Mouse (Mus musculus) lung, postnatal 4 days (tissue): ENCODE data around the gene Six5.
A peak's percentile ranks its signal among the peaks of the same experiment; 100 is the strongest.

Source experiments
- DNase-seq, 2 experiments: peaks; one replicate each; pipeline ENCODE4 v3.0.0; 2021

Gene Six5

DNA sequence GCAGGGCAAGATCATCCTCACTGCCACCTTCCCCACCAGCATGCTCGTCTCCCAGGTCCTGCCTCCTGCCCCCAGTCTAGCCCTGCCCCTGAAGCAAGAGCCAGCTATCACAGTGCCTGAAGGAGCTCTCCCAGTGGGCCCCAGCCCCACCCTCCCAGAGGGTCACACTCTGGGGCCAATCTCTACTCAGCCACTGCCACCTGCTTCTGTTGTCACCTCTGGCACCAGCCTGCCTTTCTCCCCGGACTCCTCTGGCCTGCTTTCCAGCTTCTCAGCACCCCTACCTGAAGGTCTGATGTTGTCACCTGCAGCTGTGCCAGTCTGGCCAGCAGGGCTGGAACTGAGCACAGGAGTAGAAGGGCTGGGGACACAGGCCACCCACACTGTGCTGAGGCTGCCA, 2.8 kb downstream of the Six5 start:
- DNase-seq: peak in 1 of 2 experiments; percentile 3

DNA sequence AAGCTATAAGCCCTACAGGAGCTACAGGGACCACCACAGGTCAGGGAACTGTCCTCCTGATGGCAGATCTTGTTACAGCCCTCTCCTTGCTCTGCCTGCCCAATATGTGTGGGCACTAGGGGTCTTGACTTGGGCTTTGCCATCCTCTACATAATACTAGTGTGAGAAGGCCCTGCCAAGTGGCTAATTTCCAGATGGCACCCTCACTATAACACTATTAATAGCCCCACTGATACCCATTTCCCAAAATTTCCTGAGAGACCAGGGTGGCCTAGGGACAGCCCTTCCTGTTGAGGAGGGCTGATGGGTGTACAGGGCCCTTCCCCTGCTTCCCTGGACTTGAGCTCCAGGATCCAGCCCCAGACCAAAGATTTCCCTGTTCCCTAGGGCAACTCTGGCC, 3.5 kb downstream of the Six5 start:
- DNase-seq: peak in 1 of 2 experiments; percentile 3

DNA sequence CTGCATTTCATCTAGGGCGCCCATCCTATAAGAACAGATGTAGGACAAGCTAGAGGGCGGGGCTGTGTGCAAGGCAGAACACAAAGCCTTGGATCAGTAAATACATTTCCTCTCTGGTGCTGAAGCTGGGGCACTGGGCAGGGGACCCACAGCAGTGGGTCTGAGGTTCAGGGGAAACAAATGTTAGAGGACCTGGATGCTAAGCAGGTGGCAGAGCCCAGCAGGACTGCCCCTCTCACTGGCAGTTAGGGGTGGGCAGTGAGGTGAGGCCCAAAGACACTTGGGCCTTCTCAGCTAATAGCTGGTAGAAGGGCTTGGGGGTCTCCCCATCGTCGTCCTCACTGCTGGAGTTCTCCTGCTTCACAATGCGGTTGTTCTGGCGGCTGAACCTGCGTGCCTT, 4.4 kb downstream of the Six5 start:
- no peak for DNase-seq

DNA sequence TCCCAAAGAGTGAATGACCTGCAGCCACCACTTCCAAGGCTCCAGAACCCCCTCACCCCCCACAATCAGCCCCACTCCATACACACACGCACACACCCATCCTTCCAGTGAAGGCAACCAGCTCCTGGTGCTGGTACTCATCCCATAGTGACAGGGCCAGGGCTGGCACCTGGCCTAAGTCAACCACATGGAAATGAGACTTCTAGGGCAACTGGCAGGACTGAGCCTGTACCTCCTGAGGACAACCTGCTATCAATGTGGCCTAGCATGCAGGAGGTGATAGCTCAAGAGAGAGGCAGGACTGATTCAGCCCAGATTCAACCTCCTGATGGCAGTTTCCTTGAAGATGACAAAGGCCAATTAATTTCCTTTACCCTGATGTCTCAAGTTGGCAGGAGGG, 5.9 kb downstream of the Six5 start:
- DNase-seq: no peak

DNA sequence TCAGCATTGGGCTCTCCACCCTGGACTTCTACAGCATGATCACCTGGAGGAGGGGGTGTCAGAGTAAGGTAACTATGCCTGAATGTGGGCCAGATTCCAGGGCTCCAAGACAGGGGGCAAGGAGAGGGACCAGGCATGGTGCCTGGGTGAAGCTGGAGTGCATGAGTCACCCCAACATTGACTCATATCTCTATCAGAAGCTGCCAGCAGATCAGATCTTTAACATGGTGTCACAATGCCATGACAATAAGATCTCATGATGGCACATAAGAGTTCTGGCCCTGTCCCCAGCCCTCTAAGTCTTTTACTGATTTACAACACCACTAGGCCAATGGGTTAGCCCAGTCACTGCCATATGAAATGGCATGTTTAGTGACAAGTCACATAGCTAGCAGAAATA, 9.3 kb downstream of the Six5 start:
- no peak for DNase-seq

DNA sequence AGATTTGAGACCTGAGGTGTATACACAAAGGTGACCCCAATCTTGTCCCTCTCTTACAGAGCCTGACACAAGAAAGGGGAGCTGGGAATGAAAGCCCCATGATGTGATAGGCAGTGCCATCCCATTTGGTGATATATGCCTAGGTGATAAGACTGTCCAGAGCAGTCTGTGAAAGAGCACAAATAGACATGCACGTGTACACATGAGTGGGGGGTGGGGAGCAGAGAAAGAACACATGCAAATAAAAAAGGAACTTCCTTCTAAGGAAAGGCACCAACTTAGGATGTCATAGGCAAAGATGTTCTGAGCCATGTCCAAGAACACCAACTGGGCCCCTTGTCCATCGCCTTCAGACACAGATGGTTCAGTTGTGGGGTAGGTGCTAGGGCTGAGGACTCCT, 10.1 kb downstream of the Six5 start:
- DNase-seq: no peak

DNA sequence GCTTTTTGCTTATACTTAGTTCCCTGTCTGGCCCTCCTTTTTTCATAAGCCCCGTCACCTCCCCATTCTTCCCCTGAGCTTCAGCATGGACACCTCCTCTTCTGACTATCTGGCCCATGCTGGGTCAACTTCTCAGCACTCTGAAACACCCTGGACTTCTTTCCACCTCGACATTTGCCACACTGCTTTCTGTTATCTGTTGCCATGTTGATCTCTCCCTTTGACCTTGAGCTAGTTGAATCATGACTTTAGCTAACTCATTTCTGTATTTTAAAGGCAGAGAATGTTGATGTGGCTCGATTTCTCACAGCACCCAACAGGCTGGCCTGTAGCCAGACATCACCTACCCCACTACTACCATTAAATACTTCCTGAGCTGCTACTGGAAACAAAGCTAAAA, 13.0 kb downstream of the Six5 start:
- DNase-seq: no peak

DNA sequence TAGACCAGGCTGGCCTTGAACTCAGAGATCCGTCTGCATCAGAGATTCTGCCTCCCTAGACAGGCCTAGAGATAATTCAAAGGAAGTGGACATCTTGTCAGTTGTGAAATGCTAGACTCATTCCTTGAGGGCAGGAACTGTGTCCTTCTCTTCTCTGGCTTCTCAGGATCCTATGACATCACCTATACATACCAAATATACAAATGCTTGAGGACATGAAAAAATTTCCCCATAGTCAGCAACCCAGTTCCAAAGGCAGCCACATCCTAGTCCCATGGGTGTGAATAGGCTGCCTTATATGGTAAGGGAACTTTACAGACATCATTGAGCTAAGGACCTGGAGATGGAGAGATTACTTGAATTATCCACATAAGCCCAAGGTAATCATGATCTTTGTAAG, 15.2 kb downstream of the Six5 start:
- DNase-seq: no peak

DNA sequence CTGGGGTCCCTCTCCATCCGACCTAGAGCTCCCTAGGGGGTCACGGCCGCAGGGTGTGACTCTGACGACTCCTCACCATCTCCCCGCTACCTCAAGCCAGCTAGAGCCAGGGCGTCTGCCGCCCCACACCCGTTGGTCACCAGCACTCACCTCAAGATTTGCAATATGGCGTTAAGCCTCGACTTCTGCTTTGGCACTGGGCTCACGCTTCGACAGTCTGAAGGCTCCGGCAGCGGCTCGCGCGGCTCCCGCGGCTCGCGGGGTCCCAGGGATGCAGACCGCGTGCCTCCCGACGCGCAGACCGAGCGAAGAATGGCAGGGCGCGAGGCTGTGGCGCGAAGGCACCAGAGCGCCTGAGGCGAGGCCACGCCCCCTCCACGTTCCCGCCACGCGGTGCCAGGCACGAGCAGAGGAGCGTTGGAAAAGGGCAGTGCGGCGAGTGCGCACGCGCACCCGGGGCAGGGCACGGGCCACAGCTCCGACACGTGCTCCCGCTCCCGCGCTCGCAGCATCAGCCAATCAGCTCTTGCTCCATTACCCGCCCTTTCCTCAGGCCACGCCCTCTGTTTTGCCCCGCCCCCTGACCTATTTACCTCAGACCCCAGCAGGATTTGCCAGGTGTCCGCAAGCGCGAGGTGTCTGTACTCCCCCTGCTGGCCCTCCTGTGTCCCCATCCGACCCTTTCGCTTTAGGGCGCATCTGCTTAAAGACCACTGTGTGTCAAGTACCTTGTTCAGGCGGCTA, 23.8 kb downstream of the Six5 start, which contains the start of gene Gm4969:
Gene Gm4969 (minus strand): TSS at position 341 of the 744 bp plus-strand sequence.
- DNase-seq: peak; percentile 59 to 78

DNA sequence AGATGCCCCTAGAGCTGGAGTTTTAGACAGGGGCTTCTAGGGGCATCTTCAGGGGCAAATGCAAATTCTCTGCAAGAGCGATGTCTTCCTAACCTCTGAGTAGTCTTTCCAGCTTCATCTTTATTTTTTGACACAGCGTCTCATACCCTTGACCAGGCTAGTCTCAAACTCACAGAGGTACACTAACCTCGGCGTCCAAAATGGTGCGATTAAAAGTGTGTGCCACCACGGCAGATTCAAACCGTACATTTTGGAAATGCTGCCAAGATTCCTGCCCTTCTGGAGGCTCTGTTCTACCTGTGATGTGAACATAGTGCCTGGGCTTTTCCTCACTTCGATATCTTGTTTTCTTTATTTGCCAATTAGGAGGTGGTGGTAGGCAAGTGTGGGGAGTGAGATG, 24.7 kb downstream of the Six5 start:
- DNase-seq: no peak

DNA sequence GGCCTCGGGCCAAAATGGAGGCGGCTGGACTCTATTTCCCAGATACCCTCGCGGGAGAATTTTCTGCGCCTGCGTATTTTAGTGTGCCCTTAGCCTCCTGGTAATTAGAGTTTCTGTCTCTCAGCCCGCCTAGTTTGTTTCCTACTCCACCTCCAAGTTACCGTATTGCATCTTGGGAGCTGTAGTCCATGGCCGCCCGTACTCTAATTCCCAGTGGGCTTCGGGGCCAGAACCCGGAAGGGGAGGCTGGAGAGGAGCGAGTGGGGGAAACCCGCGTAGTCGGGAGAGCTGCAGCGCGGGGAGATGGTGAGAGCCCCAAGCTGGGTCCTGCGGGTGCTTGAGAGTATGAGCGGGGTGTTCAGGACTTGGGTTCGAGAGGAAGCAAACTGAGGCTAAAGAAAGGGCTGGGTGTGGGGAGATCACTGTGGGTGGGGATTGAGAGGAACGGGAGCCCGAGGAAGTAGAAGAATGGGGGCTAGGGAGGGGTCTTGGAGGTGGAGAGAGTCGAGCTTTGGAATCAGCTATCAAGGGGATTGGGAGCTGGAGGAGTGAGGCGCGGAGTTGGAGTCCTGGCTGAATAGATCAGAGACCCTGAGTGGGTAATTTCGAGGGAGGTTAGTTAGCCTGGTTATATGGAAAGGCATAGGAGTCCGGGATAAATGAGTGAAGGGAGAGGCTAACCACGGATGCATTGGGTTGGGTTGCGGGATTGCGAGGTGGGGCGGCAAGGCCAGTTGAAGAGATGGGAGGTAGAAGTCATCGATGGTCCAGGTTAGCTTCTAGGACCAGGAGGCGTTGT, 25.4 kb downstream of the Six5 start, which contains the start of gene Fbxo46:
Gene Fbxo46 (plus strand): TSS at position 229 of the 799 bp plus-strand sequence.
- DNase-seq: peak; percentile 94 to 96

DNA sequence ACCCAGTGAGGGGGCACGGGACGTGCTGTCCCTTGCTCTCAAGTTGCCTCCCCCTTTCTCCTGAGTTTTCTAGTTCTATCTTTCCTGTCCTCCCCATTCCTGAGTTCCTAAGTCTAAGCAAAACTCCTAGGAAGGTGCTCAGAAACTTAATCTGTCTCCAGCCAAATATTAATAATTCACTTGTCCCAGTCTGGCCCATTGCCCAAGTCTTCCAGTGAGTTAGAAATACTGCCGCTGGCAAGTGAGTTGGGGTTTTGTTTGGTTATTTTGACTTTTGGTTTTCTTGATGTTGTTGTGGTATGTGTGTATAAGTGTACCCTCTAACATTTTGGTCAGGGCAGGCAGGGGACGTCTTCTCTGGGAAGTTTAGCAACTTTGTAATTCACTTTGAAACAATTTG, 27.3 kb downstream of the Six5 start:
- DNase-seq: no peak

DNA sequence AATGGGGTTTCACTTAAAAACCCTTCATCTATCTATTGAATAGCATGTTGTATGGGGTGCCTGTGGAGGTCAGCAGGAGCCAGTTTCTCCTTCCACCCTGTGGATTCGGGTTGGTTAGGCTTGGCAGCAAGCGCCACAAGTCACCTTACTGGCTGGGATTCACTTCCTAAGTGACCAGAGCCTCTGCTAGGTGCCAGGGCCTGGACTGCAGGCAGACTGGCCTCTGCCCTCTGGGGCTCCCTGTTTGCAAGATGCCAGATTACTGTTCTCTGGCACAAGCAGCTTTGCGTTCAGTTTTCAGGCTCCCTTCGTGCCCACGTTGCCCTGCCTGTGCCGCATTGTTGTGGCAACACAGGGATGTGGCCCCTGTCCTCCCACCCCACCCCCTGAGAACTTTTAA, 30.3 kb downstream of the Six5 start:
- DNase-seq: no peak

DNA sequence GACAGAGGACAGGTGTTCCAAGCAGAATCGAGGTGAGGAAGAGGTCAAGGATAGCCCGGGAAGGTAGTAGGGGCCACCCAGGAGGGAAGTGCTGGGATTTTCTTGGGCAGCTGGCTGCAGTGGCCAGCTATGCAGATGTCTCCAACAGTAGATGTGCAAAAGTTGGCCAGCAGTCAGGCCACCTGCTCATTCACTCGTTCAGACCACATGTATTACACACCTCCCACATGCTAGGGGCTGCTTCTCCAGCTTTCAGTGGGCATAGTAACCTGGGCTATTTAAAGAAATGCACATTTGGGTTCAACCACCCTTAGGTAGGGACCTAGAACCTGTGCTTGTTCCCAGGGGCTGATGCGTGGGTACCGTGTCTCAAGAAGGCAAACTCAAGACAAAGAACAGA, 33.4 kb downstream of the Six5 start:
- no peak for DNase-seq

DNA sequence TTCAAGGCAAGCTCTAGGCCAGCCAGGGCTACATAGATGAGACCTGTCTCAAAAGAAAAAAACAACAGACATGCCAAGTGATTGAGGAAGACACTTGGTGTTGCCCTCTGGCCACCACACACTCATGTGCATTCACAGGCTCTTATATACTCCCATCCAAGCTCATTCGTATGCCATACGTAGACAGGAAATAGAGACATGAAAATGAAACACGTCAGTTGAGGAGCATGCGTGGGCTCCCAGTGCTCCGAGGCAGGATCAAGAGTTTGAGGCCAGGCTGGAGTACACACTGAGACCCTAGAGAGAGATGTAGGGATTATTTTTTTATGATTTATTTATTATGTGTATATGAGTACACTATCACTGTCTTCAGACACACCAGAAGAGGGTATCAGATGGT, 35.0 kb downstream of the Six5 start:
- no peak for DNase-seq

DNA sequence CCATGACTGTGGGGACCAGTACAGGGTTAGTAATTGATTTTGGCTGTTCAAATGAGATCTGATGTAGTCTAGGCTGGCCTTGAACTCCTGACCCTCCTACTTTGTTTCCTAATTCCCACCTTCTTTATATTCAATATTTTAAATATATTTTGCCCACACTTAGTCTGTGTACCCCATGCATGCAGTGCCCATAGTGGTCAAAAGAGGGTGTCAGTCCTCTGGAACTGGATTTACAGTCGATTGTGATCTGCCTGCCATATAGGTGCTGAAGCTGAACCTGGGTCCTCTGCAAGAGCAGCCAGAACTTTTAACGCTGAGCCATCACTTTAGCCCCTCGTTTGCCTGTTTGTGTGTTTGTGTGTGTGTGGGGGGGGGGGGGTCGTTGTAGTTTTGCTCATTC, 36.3 kb downstream of the Six5 start:
- DNase-seq: no peak

DNA sequence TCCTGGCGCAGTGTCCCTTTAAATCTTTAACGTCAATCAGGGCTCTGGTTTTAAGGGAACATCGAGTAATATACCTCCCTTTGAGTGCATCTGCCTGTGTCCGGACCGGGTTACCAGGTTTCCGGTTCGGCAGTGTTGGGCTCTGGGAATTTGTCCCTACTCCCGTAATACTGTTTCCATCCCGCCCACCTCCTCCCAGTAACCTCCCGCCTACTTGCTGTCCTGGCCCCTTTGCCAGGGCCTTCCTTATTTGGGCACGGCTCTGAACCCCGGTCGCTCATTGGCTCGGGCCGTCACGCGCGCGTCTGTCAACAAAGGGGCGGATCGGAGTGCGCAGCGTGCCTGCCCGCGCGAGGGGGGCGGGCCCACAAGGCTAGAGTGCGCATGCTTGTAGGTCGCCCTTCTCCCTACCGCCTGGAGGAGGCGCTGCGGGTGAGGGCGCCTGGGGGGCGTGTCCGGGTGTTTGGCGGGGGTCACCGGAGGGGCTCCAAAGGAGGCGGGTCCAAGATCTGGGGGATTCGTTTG, 37.0 kb downstream of the Six5 start:
- peak; percentile 98 to 99 for DNase-seq

DNA sequence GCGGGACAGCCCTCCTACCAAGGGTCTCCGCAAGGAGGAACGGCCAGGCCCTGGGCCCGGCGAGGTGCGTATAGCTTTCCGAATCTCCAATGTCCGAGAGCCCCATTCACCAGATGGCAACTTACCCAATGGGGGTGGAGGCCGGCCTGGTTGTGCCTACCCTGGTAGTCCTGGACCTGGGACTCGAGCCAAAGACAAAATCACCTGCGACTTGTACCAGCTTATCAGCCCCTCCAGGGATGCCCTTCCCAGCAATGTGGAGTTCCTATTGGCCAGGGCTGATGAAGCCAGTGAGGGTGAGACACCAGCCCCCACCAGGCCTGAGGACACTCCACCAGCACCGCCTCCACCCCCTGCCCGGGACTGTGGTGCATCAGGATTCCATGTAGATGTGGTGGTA, 41.8 kb downstream of the Six5 start:
- DNase-seq: no peak

DNA sequence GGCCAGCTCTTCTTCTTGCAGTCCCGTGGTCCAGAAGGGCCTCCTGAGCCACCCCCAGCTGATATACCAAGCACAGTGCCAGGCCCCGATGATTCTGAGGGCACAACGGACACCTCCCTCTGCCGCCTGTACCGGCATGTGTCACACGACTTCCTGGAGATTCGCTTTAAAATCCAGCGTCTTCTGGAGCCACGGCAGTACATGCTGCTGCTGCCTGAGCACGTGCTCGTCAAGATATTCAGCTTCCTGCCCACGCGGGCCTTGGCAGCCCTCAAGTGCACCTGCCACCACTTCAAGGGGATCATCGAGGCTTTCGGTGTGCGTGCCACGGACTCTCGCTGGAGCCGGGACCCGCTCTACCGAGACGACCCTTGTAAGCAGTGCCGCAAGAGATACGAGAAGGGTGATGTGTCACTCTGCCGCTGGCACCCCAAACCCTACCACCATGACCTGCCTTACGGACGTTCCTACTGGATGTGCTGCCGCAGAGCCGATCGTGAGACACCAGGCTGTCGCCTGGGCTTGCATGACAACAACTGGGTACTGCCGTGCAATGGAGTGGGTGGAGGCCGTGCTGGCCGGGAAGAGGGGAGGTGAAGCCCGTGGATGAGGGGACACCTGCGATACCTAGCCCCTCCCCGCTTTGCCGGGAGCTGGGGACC, 42.4 kb downstream of the Six5 start:
- DNase-seq: no peak

DNA sequence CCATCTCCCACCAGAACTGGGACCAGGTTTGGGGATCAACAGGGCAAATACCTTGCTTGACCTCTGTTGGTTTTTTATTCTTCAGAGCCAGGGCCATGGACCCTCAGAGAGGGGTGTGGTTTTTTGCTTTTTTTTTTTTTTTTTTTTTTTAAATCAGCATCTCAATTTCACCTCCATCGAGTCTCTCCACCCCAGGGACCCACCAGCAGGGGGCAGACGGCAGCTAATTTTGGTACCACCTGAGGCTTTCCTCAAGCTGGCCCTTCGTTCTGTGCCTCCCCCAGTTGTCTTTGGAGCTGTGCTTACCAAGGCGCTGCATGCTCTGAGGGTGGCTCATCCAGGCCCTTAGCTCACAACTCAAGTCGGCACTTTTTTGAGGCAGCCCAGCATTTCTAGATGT, 43.0 kb downstream of the Six5 start:
- peak; percentile 63 to 73 for DNase-seq

DNA sequence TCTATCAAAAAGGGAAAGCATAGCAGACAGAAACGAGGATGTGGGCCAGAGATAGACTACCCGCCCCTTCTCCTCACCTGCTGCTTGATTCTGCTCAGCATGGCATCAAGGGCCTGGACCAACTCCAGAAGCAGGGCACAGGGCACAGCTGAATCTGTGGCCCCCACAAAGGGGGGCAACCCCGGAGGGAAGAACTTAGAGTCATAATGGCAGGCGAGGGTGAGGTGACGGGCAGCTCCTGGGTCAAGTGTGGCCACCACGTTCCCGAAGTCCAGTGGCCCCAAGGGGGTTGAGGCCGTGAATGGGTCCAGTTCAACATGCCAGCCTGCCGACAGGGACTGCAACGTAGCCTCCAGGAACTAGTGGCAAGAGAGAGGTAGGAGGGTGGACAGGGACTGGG, 52.4 kb downstream of the Six5 start:
- no peak for DNase-seq

DNA sequence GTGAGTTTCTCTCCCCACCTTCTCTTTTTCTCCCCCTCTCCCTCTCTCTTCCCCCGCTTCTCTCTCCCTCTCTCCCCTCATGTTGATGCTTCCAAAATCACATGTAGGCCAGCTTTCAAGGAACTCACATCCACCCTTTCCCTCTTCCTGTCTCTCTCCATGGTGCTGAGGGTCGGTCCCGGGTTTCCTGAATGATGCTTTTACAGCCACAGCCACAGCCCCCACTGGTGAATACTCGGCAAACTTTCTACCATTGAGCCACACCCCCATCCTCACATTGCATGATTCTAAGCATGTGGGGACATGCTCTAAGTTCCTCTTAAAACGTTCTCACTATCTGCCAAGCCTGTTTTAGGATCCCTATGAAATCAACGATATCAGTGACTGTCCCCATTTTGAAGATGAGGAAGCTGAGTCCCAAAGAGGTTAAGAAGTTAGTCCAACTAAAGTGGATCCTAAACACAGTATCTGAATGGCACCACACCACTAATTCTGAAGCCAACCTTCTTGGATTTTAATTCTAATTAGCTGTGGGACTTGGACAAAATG, 53.2 kb downstream of the Six5 start:
- no peak for DNase-seq
